Mouse (Mus musculus) liver, postnatal 0 days (tissue): ENCODE measurements around the gene Col25a1.

ENCODE experiments used
- CTCF ChIP-seq: sonication (generic); IDR thresholded peaks from 2 replicates; pipeline ENCODE4 v1.5.1; 2016; ENCODE audit warnings: antibody characterized with exemption, low read depth
- EP300 ChIP-seq: IDR thresholded peaks from 2 replicates; pipeline ENCODE4 v1.6.1; 2016; ENCODE audit warnings: antibody characterized with exemption, low read depth, mild to moderate bottlenecking

GRCm38 (mm10) chr3:130545995-130546394 is 414.7 kb downstream of the Col25a1 start:
- no peak for TF ChIP-seq CTCF
- no peak for TF ChIP-seq EP300
